Mouse (Mus musculus): Measurements from ENCODE around the gene H2-Ob. TPM values are rescaled to one million over a fixed set of nuclear protein-coding genes. Genes with fewer than 3 reads are reported as not detected.

Gene H2-Ob
- polyA plus RNA-seq (2014; fragmentation: Illumina TruSeq; extraction: RNeasy Lipid Tissue Mini Kit (QIAGEN cat#74804); ENCODE audit: low read depth, low replicate concordance): 25.2 TPM

DNA sequence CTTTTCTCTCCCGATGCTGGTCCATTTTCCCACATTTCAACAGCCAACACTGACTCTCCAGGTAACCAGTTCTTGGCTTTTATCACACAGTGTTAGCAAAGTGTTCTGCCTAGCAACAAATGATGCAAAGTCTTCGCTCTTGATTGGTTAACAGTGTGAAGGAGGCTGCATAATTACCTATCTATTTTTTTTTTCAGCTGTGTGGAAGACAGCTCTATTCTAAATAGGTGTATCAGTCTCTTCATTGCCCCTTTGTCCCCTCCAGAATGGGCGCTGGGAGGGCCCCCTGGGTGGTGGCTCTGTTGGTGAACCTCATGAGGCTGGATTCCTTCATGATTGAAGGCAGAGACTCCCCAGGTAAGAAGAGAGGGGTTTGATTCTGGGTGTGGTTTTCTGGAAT is at the start of gene H2-Ob:
TSS of gene H2-Ob (plus strand) at position 198 of the 400 bp plus-strand sequence.

DNA sequence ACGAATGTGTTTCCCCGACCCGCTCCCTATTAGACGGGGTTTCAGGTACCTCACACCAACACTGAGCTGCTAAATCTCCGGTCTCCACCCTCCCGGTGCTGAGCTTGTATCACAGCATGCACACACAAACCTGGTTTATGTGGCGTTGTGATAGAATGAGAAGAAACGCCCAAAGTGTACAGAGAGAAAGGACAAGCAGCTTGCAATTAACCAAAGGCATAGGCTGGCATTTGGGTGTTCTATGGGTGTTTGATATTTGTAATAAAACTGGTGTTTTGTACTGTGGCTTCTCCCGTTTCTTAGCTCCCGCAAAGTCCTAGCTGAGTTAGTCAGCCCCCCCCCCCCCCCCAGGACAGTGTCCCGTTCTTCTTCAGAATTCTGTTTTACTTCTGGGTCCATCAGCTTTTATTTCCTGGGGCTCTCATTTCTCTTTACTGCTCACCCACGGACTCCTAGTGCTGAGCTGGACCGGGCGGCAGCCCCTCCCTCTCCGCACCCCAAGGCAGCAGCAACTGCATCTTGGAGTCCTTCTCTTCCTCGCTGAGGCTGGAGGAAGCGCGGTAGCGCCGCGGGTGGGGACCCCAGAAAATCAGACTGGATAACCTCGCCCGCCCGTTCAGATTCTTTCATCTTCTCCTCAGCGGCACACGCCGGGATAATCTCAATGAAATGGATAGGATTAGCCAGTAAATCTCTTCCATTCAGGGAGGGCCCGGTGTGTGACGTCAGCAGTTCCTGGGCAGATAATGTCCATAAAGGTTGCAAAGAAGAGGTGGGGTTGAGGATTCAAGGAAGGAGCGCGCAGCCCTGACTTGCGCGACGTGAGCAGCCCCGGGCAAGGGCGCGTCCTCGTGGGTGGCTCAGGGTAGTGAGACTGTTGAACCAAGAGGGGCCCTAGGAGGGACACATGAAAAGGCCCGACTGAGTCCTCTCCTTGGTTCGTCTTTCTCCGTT is 41.5 kb upstream of the H2-Ob start, which contains the start of gene Psmb8:
TSS of gene Psmb8 (plus strand) at position 781 of the 954 bp plus-strand sequence.

DNA sequence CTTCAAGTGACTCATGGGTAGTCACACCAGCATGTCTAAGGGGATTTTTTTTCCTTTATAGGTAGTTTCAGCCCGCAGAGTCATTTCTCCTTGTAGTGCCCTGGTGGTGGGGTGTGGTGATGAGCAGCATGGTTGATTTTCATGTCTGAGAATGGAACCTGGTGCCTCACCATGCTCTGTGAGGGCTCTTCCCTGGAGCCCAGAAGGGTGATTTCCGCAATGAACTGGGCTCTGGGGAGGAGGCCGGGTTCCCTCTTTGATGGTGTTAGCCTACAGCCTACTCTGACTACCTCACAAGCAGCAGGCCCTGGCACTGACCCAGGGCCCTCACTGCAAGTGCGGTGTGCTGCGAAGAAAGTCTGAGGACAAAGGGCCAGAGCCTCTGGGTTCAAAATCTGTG is 35.3 kb upstream of the H2-Ob start, which contains the start of gene Tap2:
TSS of gene Tap2 (plus strand) at position 84 of the 400 bp plus-strand sequence.

DNA sequence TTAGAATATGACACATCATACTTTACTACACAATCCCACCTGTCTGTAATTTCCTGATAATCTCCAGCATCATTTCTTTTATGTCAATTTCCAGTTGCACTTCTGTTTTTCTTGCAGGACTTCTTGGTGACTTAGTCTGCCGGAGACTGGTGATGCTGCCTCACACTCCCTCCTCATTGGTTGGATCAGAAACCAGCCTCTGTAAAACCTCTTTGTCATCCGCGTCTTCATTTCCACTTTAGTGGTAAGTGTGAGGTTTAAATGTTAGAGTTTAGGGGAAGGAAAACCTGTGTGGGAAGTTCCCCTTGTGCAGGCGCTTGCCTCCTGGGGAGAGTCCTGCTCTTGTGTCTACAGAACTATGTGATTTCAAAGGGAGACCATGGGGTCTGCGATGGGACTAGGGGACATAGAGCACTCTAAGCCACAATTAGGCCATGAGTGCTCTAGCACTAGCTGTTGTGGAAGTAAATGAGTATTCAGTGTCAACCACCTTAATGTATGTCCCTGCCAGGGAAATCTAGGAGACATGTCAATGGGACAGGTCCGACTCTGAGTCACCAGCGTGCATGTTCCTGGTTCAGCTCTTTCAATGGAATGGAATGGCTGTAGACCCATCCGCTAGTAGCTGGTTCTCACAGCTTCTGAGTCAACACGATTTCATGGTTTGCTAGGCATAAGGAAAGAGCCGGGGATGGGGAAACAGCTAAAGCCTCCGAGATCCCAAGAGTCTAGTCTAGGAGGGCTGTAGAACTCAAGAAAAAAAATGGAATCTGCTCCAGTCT is 19.1 kb downstream of the H2-Ob start, which contains the start of gene H2-Ab1:
TSS of gene H2-Ab1 (plus strand) at position 96 of the 782 bp plus-strand sequence.

DNA sequence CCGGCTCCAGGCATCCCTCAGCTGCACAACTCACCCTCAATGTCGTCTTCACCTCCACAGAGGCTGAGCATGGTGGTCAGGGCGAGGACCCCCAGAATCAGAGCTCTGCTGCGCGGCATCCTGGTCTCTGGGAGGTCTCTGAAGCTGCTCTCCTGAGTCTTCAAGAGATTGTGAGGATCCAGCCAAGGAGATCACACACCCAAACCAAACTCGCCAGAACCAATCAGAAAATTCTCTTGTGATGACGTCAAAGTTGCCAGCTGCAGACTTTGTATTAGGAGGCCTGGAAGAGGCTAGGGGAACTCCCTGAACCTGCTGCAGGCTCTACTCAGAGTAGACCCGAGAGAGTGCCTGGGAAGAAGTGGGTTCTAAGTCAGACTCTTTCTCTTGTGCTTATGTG is 48.9 kb downstream of the H2-Ob start, which contains the start of gene H2-Aa:
TSS of gene H2-Aa (minus strand) at position 176 of the 400 bp plus-strand sequence.

Other genes starting within 250 kb of the H2-Ob start
- 407 TPM for gene H2-K1, start 238.6 kb upstream of the H2-Ob start, polyA plus RNA-seq (2014; fragmentation: Illumina TruSeq; extraction: RNeasy Lipid Tissue Mini Kit (QIAGEN cat#74804); ENCODE audit: low read depth, low replicate concordance)
- gene Ring1, start 214.2 kb upstream of the H2-Ob start, polyA plus RNA-seq (2014; fragmentation: Illumina TruSeq; extraction: RNeasy Lipid Tissue Mini Kit (QIAGEN cat#74804); ENCODE audit: low read depth, low replicate concordance): 1.8 TPM
- gene H2-Ke6, start 210.8 kb upstream of the H2-Ob start, polyA plus RNA-seq (2014; fragmentation: Illumina TruSeq; extraction: RNeasy Lipid Tissue Mini Kit (QIAGEN cat#74804); ENCODE audit: low read depth, low replicate concordance): 1.2 TPM
- 0.88 TPM for gene Slc39a7, start 207.2 kb upstream of the H2-Ob start, polyA plus RNA-seq (2014; fragmentation: Illumina TruSeq; extraction: RNeasy Lipid Tissue Mini Kit (QIAGEN cat#74804); ENCODE audit: low read depth, low replicate concordance)
- gene Rxrb, start 207.1 kb upstream of the H2-Ob start, polyA plus RNA-seq (2014; fragmentation: Illumina TruSeq; extraction: RNeasy Lipid Tissue Mini Kit (QIAGEN cat#74804); ENCODE audit: low read depth, low replicate concordance): 1.5 TPM
- gene Col11a2, start 199.5 kb upstream of the H2-Ob start, polyA plus RNA-seq (2014; fragmentation: Illumina TruSeq; extraction: RNeasy Lipid Tissue Mini Kit (QIAGEN cat#74804); ENCODE audit: low read depth, low replicate concordance): 0.19 TPM
- not detected for gene H2-Oa, start 146.6 kb upstream of the H2-Ob start, polyA plus RNA-seq (2014; fragmentation: Illumina TruSeq; extraction: RNeasy Lipid Tissue Mini Kit (QIAGEN cat#74804); ENCODE audit: low read depth, low replicate concordance)
- gene H2-DMa, start 119.4 kb upstream of the H2-Ob start, polyA plus RNA-seq (2014; fragmentation: Illumina TruSeq; extraction: RNeasy Lipid Tissue Mini Kit (QIAGEN cat#74804); ENCODE audit: low read depth, low replicate concordance): 1.8 TPM
- 212 TPM for gene Brd2, start 116.3 kb upstream of the H2-Ob start, polyA plus RNA-seq (2014; fragmentation: Illumina TruSeq; extraction: RNeasy Lipid Tissue Mini Kit (QIAGEN cat#74804); ENCODE audit: low read depth, low replicate concordance)
- 6.1 TPM for gene H2-DMb2, start 95.6 kb upstream of the H2-Ob start, polyA plus RNA-seq (2014; fragmentation: Illumina TruSeq; extraction: RNeasy Lipid Tissue Mini Kit (QIAGEN cat#74804); ENCODE audit: low read depth, low replicate concordance)
- gene H2-DMb1, start 85.8 kb upstream of the H2-Ob start, polyA plus RNA-seq (2014; fragmentation: Illumina TruSeq; extraction: RNeasy Lipid Tissue Mini Kit (QIAGEN cat#74804); ENCODE audit: low read depth, low replicate concordance): 6.3 TPM
- 4.0 TPM for gene Tap1, start 51.4 kb upstream of the H2-Ob start, polyA plus RNA-seq (2014; fragmentation: Illumina TruSeq; extraction: RNeasy Lipid Tissue Mini Kit (QIAGEN cat#74804); ENCODE audit: low read depth, low replicate concordance)
- 7.7 TPM for gene Psmb9, start 51.1 kb upstream of the H2-Ob start, polyA plus RNA-seq (2014; fragmentation: Illumina TruSeq; extraction: RNeasy Lipid Tissue Mini Kit (QIAGEN cat#74804); ENCODE audit: low read depth, low replicate concordance)
- gene Psmb8, start 41.2 kb upstream of the H2-Ob start, polyA plus RNA-seq (2014; fragmentation: Illumina TruSeq; extraction: RNeasy Lipid Tissue Mini Kit (QIAGEN cat#74804); ENCODE audit: low read depth, low replicate concordance): 4.4 TPM
- not detected for gene Tap2, start 35.4 kb upstream of the H2-Ob start, polyA plus RNA-seq (2014; fragmentation: Illumina TruSeq; extraction: RNeasy Lipid Tissue Mini Kit (QIAGEN cat#74804); ENCODE audit: low read depth, low replicate concordance)
- 61.2 TPM for gene H2-Ab1, start 18.8 kb downstream of the H2-Ob start, polyA plus RNA-seq (2014; fragmentation: Illumina TruSeq; extraction: RNeasy Lipid Tissue Mini Kit (QIAGEN cat#74804); ENCODE audit: low read depth, low replicate concordance)
- gene H2-Aa, start 48.9 kb downstream of the H2-Ob start, polyA plus RNA-seq (2014; fragmentation: Illumina TruSeq; extraction: RNeasy Lipid Tissue Mini Kit (QIAGEN cat#74804); ENCODE audit: low read depth, low replicate concordance): 101 TPM
- gene H2-Eb1, start 67.0 kb downstream of the H2-Ob start, polyA plus RNA-seq (2014; fragmentation: Illumina TruSeq; extraction: RNeasy Lipid Tissue Mini Kit (QIAGEN cat#74804); ENCODE audit: low read depth, low replicate concordance): 6.3 TPM
- gene H2-Eb2, start 86.8 kb downstream of the H2-Ob start, polyA plus RNA-seq (2014; fragmentation: Illumina TruSeq; extraction: RNeasy Lipid Tissue Mini Kit (QIAGEN cat#74804); ENCODE audit: low read depth, low replicate concordance): 5.7 TPM
- gene Btnl2, start 115.9 kb downstream of the H2-Ob start, polyA plus RNA-seq (2014; fragmentation: Illumina TruSeq; extraction: RNeasy Lipid Tissue Mini Kit (QIAGEN cat#74804); ENCODE audit: low read depth, low replicate concordance): 1.0 TPM
- gene Btnl1, start 138.2 kb downstream of the H2-Ob start, polyA plus RNA-seq (2014; fragmentation: Illumina TruSeq; extraction: RNeasy Lipid Tissue Mini Kit (QIAGEN cat#74804); ENCODE audit: low read depth, low replicate concordance): 27.9 TPM
- 2.1 TPM for gene BC051142, start 159.9 kb downstream of the H2-Ob start, polyA plus RNA-seq (2014; fragmentation: Illumina TruSeq; extraction: RNeasy Lipid Tissue Mini Kit (QIAGEN cat#74804); ENCODE audit: low read depth, low replicate concordance)
- gene Btnl4, start 238.4 kb downstream of the H2-Ob start, polyA plus RNA-seq (2014; fragmentation: Illumina TruSeq; extraction: RNeasy Lipid Tissue Mini Kit (QIAGEN cat#74804); ENCODE audit: low read depth, low replicate concordance): 33.2 TPM